Mouse (Mus musculus) spleen, adult 18-20 months (tissue): ENCODE data around the gene Stox2.

ENCODE experiments used
- DNase-seq, 2 experiments: peaks; one replicate each; pipeline ENCODE4 v3.0.0; 2022; ENCODE audit warnings: mixed read lengths in 2 of 2

The Stox2 gene

GRCm38 (mm10) chr8:47404852-47405251 is 41.3 kb downstream of the Stox2 start:
- no peak for DNase-seq

GRCm38 (mm10) chr8:47392927-47393326 is 53.2 kb downstream of the Stox2 start:
- DNase-seq: no peak

GRCm38 (mm10) chr8:47392290-47392689 is 53.9 kb downstream of the Stox2 start:
- DNase-seq: no peak

GRCm38 (mm10) chr8:47391844-47392243 is 54.3 kb downstream of the Stox2 start:
- DNase-seq: no peak

GRCm38 (mm10) chr8:47389430-47389829 is 56.7 kb downstream of the Stox2 start:
- DNase-seq: no peak

GRCm38 (mm10) chr8:47388171-47388570 is 58.0 kb downstream of the Stox2 start:
- no peak for DNase-seq

GRCm38 (mm10) chr8:47385810-47386209 is 60.4 kb downstream of the Stox2 start:
- no peak for DNase-seq

GRCm38 (mm10) chr8:47384151-47384550 is 62.0 kb downstream of the Stox2 start:
- DNase-seq: no peak

- DNase-seq: no peak
Observed at GRCm38 (mm10) chr8:47383632-47384031, 62.5 kb downstream of the Stox2 start.

GRCm38 (mm10) chr8:47381216-47381615 is 64.9 kb downstream of the Stox2 start:
- no peak for DNase-seq

- no peak for DNase-seq
Observed at GRCm38 (mm10) chr8:47380725-47381124, 65.4 kb downstream of the Stox2 start.

- DNase-seq: no peak
Observed at GRCm38 (mm10) chr8:47380075-47380474, 66.1 kb downstream of the Stox2 start.

- no peak for DNase-seq
Observed at GRCm38 (mm10) chr8:47376651-47377050, 69.5 kb downstream of the Stox2 start.

- DNase-seq: no peak
Observed at GRCm38 (mm10) chr8:47373757-47374156, 72.4 kb downstream of the Stox2 start.

GRCm38 (mm10) chr8:47371539-47371938 is 74.6 kb downstream of the Stox2 start:
- DNase-seq: no peak

- DNase-seq: no peak
Observed at GRCm38 (mm10) chr8:47371081-47371480, 75.1 kb downstream of the Stox2 start.

GRCm38 (mm10) chr8:47370421-47371080 is 75.6 kb downstream of the Stox2 start:
- peak; percentile 55 to 69 for DNase-seq

GRCm38 (mm10) chr8:47369949-47370348 is 76.2 kb downstream of the Stox2 start:
- DNase-seq: no peak

GRCm38 (mm10) chr8:47369044-47369769 is 77.0 kb downstream of the Stox2 start:
- DNase-seq: no peak

GRCm38 (mm10) chr8:47367029-47367428 is 79.1 kb downstream of the Stox2 start:
- DNase-seq: no peak

GRCm38 (mm10) chr8:47363271-47363670 is 82.9 kb downstream of the Stox2 start:
- no peak for DNase-seq

GRCm38 (mm10) chr8:47355340-47355906 is 90.7 kb downstream of the Stox2 start:
- no peak for DNase-seq

GRCm38 (mm10) chr8:47354523-47355168 is 91.5 kb downstream of the Stox2 start:
- DNase-seq: no peak
